In the genomic region with DNA sequence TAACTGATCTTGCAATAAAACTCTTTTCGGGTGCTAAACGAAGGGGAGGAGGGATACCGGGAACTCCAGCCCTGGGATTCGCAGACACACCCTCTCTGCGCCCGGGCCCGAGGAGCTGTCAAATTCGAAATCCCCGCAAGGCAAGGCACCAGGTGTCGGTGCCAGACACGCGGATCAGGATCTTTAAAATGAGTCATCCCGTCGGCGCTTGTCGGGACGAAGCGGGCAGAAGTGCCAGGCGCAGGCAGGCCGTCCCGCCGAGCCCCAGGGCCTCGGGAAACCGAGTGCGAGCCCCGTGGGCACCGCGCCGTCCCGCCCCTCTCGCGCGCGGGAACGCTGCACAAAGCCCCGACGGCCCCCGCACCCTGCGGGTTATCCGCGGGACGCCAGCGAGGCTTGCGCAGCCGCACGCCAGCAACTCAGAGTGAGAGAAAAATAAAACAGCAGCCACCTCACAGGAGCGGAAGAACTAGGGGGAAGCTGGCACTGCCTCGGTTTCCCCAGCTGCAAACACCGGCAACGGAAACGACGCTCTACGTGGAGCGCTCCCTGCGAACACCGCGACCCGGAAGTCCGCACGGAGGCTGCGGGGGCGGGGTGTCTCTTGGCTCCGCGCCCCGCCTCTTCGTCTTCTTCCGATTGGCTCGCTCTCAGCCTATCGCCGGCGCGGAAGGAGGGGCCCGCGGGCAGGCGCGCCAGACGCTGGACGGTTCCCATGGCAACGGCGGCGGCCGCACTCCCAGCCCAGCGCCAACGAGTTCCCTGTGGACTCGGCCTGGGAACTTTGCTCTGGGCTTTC, we compare ENCODE assay signal across 8 mouse cellular contexts. TPM values are rescaled to one million over a fixed set of nuclear protein-coding genes. Genes with fewer than 3 reads are reported as not detected.
DNase-seq lines count a peak whose midpoint lies in the region; ATAC-seq and TF ChIP-seq lines count a peak whose summit lies in the region.

A gene (minus strand): TSS at position 588 of the 799 bp plus-strand sequence.

- H3K9me3 ChIP-seq in forebrain, embryonic 10.5 days, result no peaks in the 10 kb centered on the region
- no peaks in the 10 kb centered on the region for H3K9me3 ChIP-seq in heart, embryonic 15.5 days (replicated peaks)
- no peaks in the 10 kb centered on the region for H3K9me3 ChIP-seq in liver, embryonic 14.5 days (ENCODE audit: control insufficient read depth, low read length)
- no peaks in the 10 kb centered on the region for H3K9me3 ChIP-seq in neural tube, embryonic 11.5 days (ENCODE audit: control insufficient read depth, low read length)
- H3K9me3 ChIP-seq in stomach, postnatal 0 days (ENCODE audit: control insufficient read depth, low read length), result no peaks in the 10 kb centered on the region

- peak within 1 kb of the TSS; percentile 82 for H3K9ac ChIP-seq in heart, embryonic 15.5 days
- peak within 1 kb of the TSS; percentile 83 for H3K9ac ChIP-seq in liver, embryonic 14.5 days (replicated peaks)
- peak within 1 kb of the TSS; percentile 81 for H3K9ac ChIP-seq in neural tube, embryonic 11.5 days (ENCODE audit: low read length)
- peak within 1 kb of the TSS; percentile 85 for H3K9ac ChIP-seq in stomach, postnatal 0 days (ENCODE audit: low read length)

- peak within 1 kb of the TSS; percentile 97 for H3K4me2 ChIP-seq in heart, embryonic 15.5 days
- peak within 1 kb of the TSS; percentile 98 for H3K4me2 ChIP-seq in liver, embryonic 14.5 days (ENCODE audit: low read depth)
- peak within 1 kb of the TSS; percentile 79 for H3K4me2 ChIP-seq in neural tube, embryonic 11.5 days (ENCODE audit: low read depth)
- peak within 1 kb of the TSS; percentile 95 for H3K4me2 ChIP-seq in stomach, postnatal 0 days (replicated peaks; ENCODE audit: low read depth)

- no peak for TF ChIP-seq EP300 in liver, embryonic 14.5 days (IDR thresholded peaks at IDR 0.05; ENCODE audit: low read depth)
- TF ChIP-seq EP300 in stomach, postnatal 0 days (optimal IDR thresholded peaks at IDR 0.05), result no peak

- peak; percentile 81 to 87 for DNase-seq in CD8-positive naive resting alpha-beta T cell, adult 2 months (ENCODE audit: low read depth in 2 of 2, low spot score in 2 of 2)
- peak; percentile 87 for DNase-seq in c-Kit-positive CD71-negative TER-119-negative erythroid progenitor cells, embryonic 14.5 days (ENCODE audit: low read depth)
- peak; percentile 95 for DNase-seq in forebrain, embryonic 10.5 days (ENCODE audit: extremely low spot score, low spot score)
- peak; percentile 99 for DNase-seq in kidney, postnatal 25 days
- DNase-seq in liver, embryonic 14.5 days (ENCODE audit: low read depth in 3 of 3, low spot score in 3 of 3), result peak; percentile 91 to 93 (median 92)
- DNase-seq in neural tube, embryonic 11.5 days (ENCODE audit: low spot score), result peak; percentile 98
- DNase-seq in stomach, postnatal 0 days (ENCODE audit: low spot score), result peak; percentile 98

- H3K4me1 ChIP-seq in forebrain, embryonic 10.5 days, result peaks cover 17% of the 10 kb centered on the region
- H3K4me1 ChIP-seq in heart, embryonic 15.5 days (replicated peaks), result peaks cover 7% of the 10 kb centered on the region; the same call in 1 of the 2 replicates
- peaks cover 6 to 7% of the 10 kb centered on the region in 2 experiments; a peak in 2 of 4 replicates for H3K4me1 ChIP-seq in liver, embryonic 14.5 days (replicated peaks; ENCODE audit: control insufficient read depth in 2 of 2, insufficient read depth in 2 of 2, low read length in 1 of 2)
- H3K4me1 ChIP-seq in neural tube, embryonic 11.5 days (ENCODE audit: control insufficient read depth, insufficient read depth, low read length), result 0 out of 2 replicates have a peak, but pooled peaks cover 2% of the 10 kb centered on the region
- no peaks in the 10 kb centered on the region for H3K4me1 ChIP-seq in stomach, postnatal 0 days (replicated peaks; ENCODE audit: control insufficient read depth, insufficient read depth)

- H3K27ac ChIP-seq in forebrain, embryonic 10.5 days, result peak within 1 kb of the TSS; percentile 92
- peak within 1 kb of the TSS; percentile 58 for H3K27ac ChIP-seq in heart, embryonic 15.5 days
- peak within 1 kb of the TSS; percentile 54 for H3K27ac ChIP-seq in liver, embryonic 14.5 days
- peak within 1 kb of the TSS; percentile 50; the same call in 1 of the 2 replicates for H3K27ac ChIP-seq in neural tube, embryonic 11.5 days (ENCODE audit: low read depth, low read length)
- peak within 1 kb of the TSS; percentile 88 for H3K27ac ChIP-seq in stomach, postnatal 0 days (replicated peaks)

- ATAC-seq in heart, embryonic 15.5 days (replicated peaks; ENCODE audit: insufficient number of reproducible peaks, insufficient read depth, low FRiP score, low read depth), result peak; percentile 99
- ATAC-seq in liver, embryonic 14.5 days (ENCODE audit: insufficient read depth), result peak; percentile 100
- ATAC-seq in neural tube, embryonic 11.5 days (ENCODE audit: insufficient read depth, low FRiP score, low TSS enrichment), result peak; percentile 98
- peak; percentile 100 for ATAC-seq in stomach, postnatal 0 days (ENCODE audit: low FRiP score, low TSS enrichment)

- peak within 1 kb of the TSS; percentile 88 for H3K4me3 ChIP-seq in forebrain, embryonic 10.5 days
- H3K4me3 ChIP-seq in heart, embryonic 15.5 days, result peak within 1 kb of the TSS; percentile 97
- peak within 1 kb of the TSS; percentile 87 to 97 for H3K4me3 ChIP-seq in liver, embryonic 14.5 days (ENCODE audit: insufficient read depth in 1 of 2, low read depth in 2 of 2, low read length in 2 of 2)
- H3K4me3 ChIP-seq in neural tube, embryonic 11.5 days (ENCODE audit: low read depth, low read length), result peak within 1 kb of the TSS; percentile 87
- H3K4me3 ChIP-seq in stomach, postnatal 0 days (ENCODE audit: low read depth, low read length), result peak within 1 kb of the TSS; percentile 91

- TF ChIP-seq CTCF in liver, embryonic 14.5 days (IDR thresholded peaks at IDR 0.05; ENCODE audit: low read depth), result no peak
- TF ChIP-seq CTCF in stomach, postnatal 0 days (IDR thresholded peaks at IDR 0.05; ENCODE audit: low read depth), result no peak

- H3K27me3 ChIP-seq in forebrain, embryonic 10.5 days (ENCODE audit: poor library complexity, severe bottlenecking), result peaks cover 18% of the 10 kb centered on the region; the same call in 1 of the 2 replicates
- H3K27me3 ChIP-seq in heart, embryonic 15.5 days, result peaks cover 10% of the 10 kb centered on the region; the same call in 1 of the 2 replicates
- H3K27me3 ChIP-seq in liver, embryonic 14.5 days (ENCODE audit: control insufficient read depth, insufficient read depth, low read length), result no peaks in the 10 kb centered on the region
- no peaks in the 10 kb centered on the region for H3K27me3 ChIP-seq in neural tube, embryonic 11.5 days (ENCODE audit: control insufficient read depth, insufficient read depth, low read length)
- H3K27me3 ChIP-seq in stomach, postnatal 0 days (ENCODE audit: control insufficient read depth, insufficient read depth, low read length), result no peaks in the 10 kb centered on the region

- peaks cover 24% of the 10 kb centered on the region for H3K36me3 ChIP-seq in forebrain, embryonic 10.5 days (replicated peaks)
- peaks cover 5% of the 10 kb centered on the region; the same call in 1 of the 2 replicates for H3K36me3 ChIP-seq in heart, embryonic 15.5 days
- H3K36me3 ChIP-seq in liver, embryonic 14.5 days (replicated peaks; ENCODE audit: control insufficient read depth, insufficient read depth, low read depth), result no peaks in the 10 kb centered on the region; the same call in 1 of the 2 replicates
- no peaks in the 10 kb centered on the region for H3K36me3 ChIP-seq in neural tube, embryonic 11.5 days (ENCODE audit: control insufficient read depth, insufficient read depth, low read length)
- peaks cover 3% of the 10 kb centered on the region; the same call in 1 of the 2 replicates for H3K36me3 ChIP-seq in stomach, postnatal 0 days (ENCODE audit: control insufficient read depth, insufficient read depth, low read length)

- WGBS in forebrain, embryonic 10.5 days, result under 1% methylated on average over 85 of the region's 85 CpGs
- under 1% methylated on average over 85 of the region's 85 CpGs for WGBS in heart, embryonic 15.5 days
- under 1% methylated on average over 84 of the region's 85 CpGs for WGBS in liver, embryonic 14.5 days (ENCODE audit: insufficient replicate concordance)
- under 1% methylated on average over 84 of the region's 85 CpGs for WGBS in neural tube, embryonic 11.5 days
- under 1% methylated on average over 84 of the region's 85 CpGs for WGBS in stomach, postnatal 0 days

RNA-seq across cellular contexts. Expression of the gene that starts here (rescaled TPM):
- polyA plus RNA-seq in forebrain, embryonic 10.5 days (2016; fragmentation: Nextera tagmentation; extraction: Ambion mirVana), result 21.8 and 25.1 TPM in 2 replicates
- polyA plus RNA-seq in heart, embryonic 15.5 days (2015; fragmentation: Nextera tagmentation; extraction: Ambion mirVana), result 9.2 and 10.2 TPM in 2 replicates
- 2.1 and 2.9 TPM in 2 replicates for polyA plus RNA-seq in liver, embryonic 14.5 days (2012; rRNA removed)
- 6.3 and 6.6 TPM in 2 replicates for polyA plus RNA-seq in liver, embryonic 14.5 days (2014; fragmentation: Nextera tagmentation; extraction: Ambion mirVana)
- 23.5 and 23.9 TPM in 2 replicates for polyA plus RNA-seq in neural tube, embryonic 11.5 days (2014; fragmentation: Nextera tagmentation; extraction: Ambion mirVana)
- 6.5 and 7.3 TPM in 2 replicates for polyA plus RNA-seq in stomach, postnatal 0 days (2015; fragmentation: Nextera tagmentation; extraction: Ambion mirVana)

Comparison
In these comparisons a context has a peak if more than half of its experiments do, and no peak if none do; other contexts are left out.
1. Peak in every context shown above with its lines: DNase-seq, ATAC-seq, H3K4me3 ChIP-seq and H3K27ac ChIP-seq.